Mouse (Mus musculus): ENCODE results near the gene Ntn4.

DNA sequence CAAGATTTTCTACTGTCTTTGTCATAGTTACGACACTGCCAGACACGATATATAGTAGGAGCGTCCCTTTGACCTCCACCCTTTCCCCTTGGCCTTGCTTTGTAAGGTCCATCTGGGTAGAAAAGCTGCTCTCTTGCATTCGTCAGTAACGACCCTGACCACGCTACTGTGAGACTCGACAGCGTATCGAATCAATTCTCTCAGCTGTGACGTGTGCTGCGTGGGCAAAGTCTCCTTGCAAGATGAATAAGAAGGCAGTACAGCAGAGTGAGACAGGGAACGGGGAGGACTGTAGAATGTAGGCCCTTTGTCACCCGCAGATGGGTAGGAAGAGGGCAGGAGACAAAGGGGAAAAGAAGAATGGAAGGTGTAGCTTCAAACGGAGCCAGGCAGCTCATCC lies 110.8 kb downstream of the Ntn4 start:
- TF ChIP-seq CTCF (IDR thresholded peaks at IDR 0.05; ENCODE audit: control insufficient read depth, insufficient read depth, insufficient read length) (no peak), MYOD1 (IDR thresholded peaks at IDR 0.05; ENCODE audit: control insufficient read depth, insufficient read length, low read depth) (no peak)
